Mouse (Mus musculus) lung, postnatal 0 days (tissue): ENCODE data around the gene Lgals12.

Experiments used
- CTCF ChIP-seq: IDR thresholded peaks from 2 replicates; pipeline ENCODE4 v1.5.1; 2016; ENCODE audit warnings: antibody characterized with exemption, mild to moderate bottlenecking
- EP300 ChIP-seq: IDR thresholded peaks from 2 replicates; pipeline ENCODE4 v1.6.1; 2016; ENCODE audit warnings: antibody characterized with exemption, mild to moderate bottlenecking, control low read depth

- TF ChIP-seq CTCF, result no peak
- no peak for TF ChIP-seq EP300
These were observed 29.3 kb downstream of the Lgals12 start for GRCm38 (mm10) chr19:7577710-7578109.
